Comparison of ENCODE assay signal across 7 mouse cellular contexts in the genomic region with DNA sequence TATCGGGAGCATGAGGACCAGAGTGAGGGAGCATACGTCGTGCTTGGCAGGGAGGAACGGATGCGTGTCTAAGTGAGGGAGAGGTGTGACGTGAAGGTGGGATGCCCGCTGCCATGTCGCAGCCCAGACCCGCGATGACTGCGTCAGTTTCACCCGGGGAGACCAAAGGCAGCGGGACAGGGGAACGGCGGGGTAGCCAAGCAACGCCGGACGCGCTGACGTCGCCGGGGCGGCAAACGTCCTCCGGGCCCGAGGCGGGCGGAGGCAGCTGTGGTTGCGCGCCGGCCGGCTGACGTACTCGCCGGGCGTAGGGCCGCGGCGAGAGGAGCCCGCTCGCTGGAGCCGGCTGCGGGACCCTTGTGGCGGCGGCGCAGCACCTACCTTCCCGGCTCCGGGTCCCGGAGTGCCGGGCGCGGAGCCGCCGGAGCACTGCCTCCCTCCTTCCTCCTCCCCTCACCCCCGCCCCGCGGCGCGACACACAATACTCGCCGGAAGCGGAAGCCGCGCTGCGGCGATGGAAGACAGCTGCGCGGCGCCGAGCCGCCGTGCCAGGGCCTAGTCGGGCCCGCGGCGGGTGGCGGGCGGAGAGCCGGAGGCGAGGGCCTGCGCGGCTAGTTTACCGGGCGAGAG. TPM values are rescaled to one million over a fixed set of nuclear protein-coding genes. Genes with fewer than 3 reads are reported as not detected.
A peak's percentile ranks its signal among the peaks of the same experiment; 100 is the strongest.
DNase-seq lines count a peak whose midpoint lies in the region; ATAC-seq and TF ChIP-seq lines count a peak whose summit lies in the region.

No protein-coding gene starts in this region.

- peak overlapping the region; percentile 99 for H3K27ac ChIP-seq in embryonic facial prominence, embryonic 10.5 days (replicated peaks)
- peak overlapping the region; percentile 94 for H3K27ac ChIP-seq in intestine, postnatal 0 days (ENCODE audit: low read depth, low read length)
- H3K27ac ChIP-seq in midbrain, embryonic 10.5 days (replicated peaks): peak overlapping the region; percentile 99

- H3K27me3 ChIP-seq in embryonic facial prominence, embryonic 10.5 days (replicated peaks; ENCODE audit: low read depth, poor library complexity, severe bottlenecking): no peaks in the 10 kb centered on the region
- H3K27me3 ChIP-seq in intestine, postnatal 0 days (replicated peaks; ENCODE audit: control insufficient read depth, insufficient read depth, low read length): no peaks in the 10 kb centered on the region
- no peaks in the 10 kb centered on the region for H3K27me3 ChIP-seq in midbrain, embryonic 10.5 days (ENCODE audit: low read depth, poor library complexity, severe bottlenecking)

- 0 out of 2 replicates have a peak, but pooled peaks have one; percentile 4 for TF ChIP-seq CTCF in intestine, postnatal 0 days (IDR thresholded peaks at IDR 0.05; ENCODE audit: low read depth)

- DNase-seq in adrenal gland, postnatal 25 days: peak; percentile 89
- DNase-seq in embryonic facial prominence, embryonic 10.5 days (ENCODE audit: low spot score): peak; percentile 92
- peak; percentile 16 for DNase-seq in gonadal fat pad, adult 2 months (ENCODE audit: low read depth)
- peak; percentile 95 to 96 for DNase-seq in left cerebral cortex, postnatal 36 days (ENCODE audit: low spot score in 2 of 2)
- DNase-seq in midbrain, embryonic 10.5 days (ENCODE audit: low spot score): peak; percentile 92
- peak; percentile 84 to 87 for DNase-seq in right cerebral cortex, postnatal 36 days (ENCODE audit: low spot score in 2 of 2)

- peak overlapping the region; percentile 73 for H3K4me2 ChIP-seq in intestine, postnatal 0 days (replicated peaks; ENCODE audit: low read depth)

- peak overlapping the region; percentile 96 for H3K4me3 ChIP-seq in embryonic facial prominence, embryonic 10.5 days
- H3K4me3 ChIP-seq in intestine, postnatal 0 days (ENCODE audit: low read depth, low read length): peak overlapping the region; percentile 93
- peak overlapping the region; percentile 80 for H3K4me3 ChIP-seq in midbrain, embryonic 10.5 days

- H3K4me1 ChIP-seq in embryonic facial prominence, embryonic 10.5 days: peaks cover 27% of the 10 kb centered on the region
- H3K4me1 ChIP-seq in intestine, postnatal 0 days (replicated peaks; ENCODE audit: control insufficient read depth, insufficient read depth, low read length): peaks cover 4% of the 10 kb centered on the region
- peaks cover 31% of the 10 kb centered on the region for H3K4me1 ChIP-seq in midbrain, embryonic 10.5 days

- peak; percentile 92 for ATAC-seq in intestine, postnatal 0 days

- H3K36me3 ChIP-seq in embryonic facial prominence, embryonic 10.5 days (replicated peaks): peaks cover 59% of the 10 kb centered on the region
- H3K36me3 ChIP-seq in intestine, postnatal 0 days (ENCODE audit: control insufficient read depth, insufficient read depth): peaks cover 22% of the 10 kb centered on the region
- peaks cover 64% of the 10 kb centered on the region for H3K36me3 ChIP-seq in midbrain, embryonic 10.5 days

- H3K9ac ChIP-seq in intestine, postnatal 0 days (ENCODE audit: low read depth, low read length): peak overlapping the region; percentile 96

- H3K9me3 ChIP-seq in embryonic facial prominence, embryonic 10.5 days: no peaks in the 10 kb centered on the region
- H3K9me3 ChIP-seq in intestine, postnatal 0 days (ENCODE audit: control insufficient read depth): no peaks in the 10 kb centered on the region
- no peaks in the 10 kb centered on the region for H3K9me3 ChIP-seq in midbrain, embryonic 10.5 days (replicated peaks)

- WGBS in embryonic facial prominence, embryonic 10.5 days: under 1% methylated on average over 84 of the region's 84 CpGs
- under 1% methylated on average over 79 of the region's 84 CpGs for WGBS in intestine, postnatal 0 days
- under 1% methylated on average over 68 of the region's 84 CpGs for WGBS in midbrain, embryonic 10.5 days

- intact Hi-C loops in left cerebral cortex, postnatal 36 days (cut with DNase I): loop anchor here (1.0 kb wide), 1 partner anchor 14 kb away; no protein-coding TSS in a partner anchor

RNA-seq across cellular contexts. Expression of a gene that starts 1.0 kb away (rescaled TPM):
- 22.5 and 23.0 TPM in 2 replicates for total RNA-seq in adrenal gland, postnatal 25 days (2021)
- polyA plus RNA-seq in embryonic facial prominence, embryonic 10.5 days (2016; fragmentation: Nextera tagmentation; extraction: Ambion mirVana): 22.5 and 24.2 TPM in 2 replicates
- polyA plus RNA-seq in gonadal fat pad, adult 2 months (2012; rRNA removed): 16.9 and 18.2 TPM in 2 replicates
- 4.2 and 5.7 TPM in 2 replicates for polyA plus RNA-seq in intestine, postnatal 0 days (2015; fragmentation: Nextera tagmentation; extraction: Ambion mirVana)
- total RNA-seq in left cerebral cortex, postnatal 36 days (2021): 10 to 100 TPM; 18.9 to 25.2 TPM
- 21.2 and 23.2 TPM in 2 replicates for polyA plus RNA-seq in midbrain, embryonic 10.5 days (2016; fragmentation: Nextera tagmentation; extraction: Ambion mirVana)

RNA-seq across cellular contexts. Expression of a gene that starts 13.2 kb away (rescaled TPM):
- 47.2 TPM in 2 replicates for total RNA-seq in adrenal gland, postnatal 25 days (2021)
- 86.2 and 95.7 TPM in 2 replicates for polyA plus RNA-seq in embryonic facial prominence, embryonic 10.5 days (2016; fragmentation: Nextera tagmentation; extraction: Ambion mirVana)
- polyA plus RNA-seq in gonadal fat pad, adult 2 months (2012; rRNA removed): 52.7 and 58.0 TPM in 2 replicates
- 103 and 110 TPM in 2 replicates for polyA plus RNA-seq in intestine, postnatal 0 days (2015; fragmentation: Nextera tagmentation; extraction: Ambion mirVana)
- total RNA-seq in left cerebral cortex, postnatal 36 days (2021): 10 to 100 TPM; 35.7 to 39.5 TPM
- polyA plus RNA-seq in midbrain, embryonic 10.5 days (2016; fragmentation: Nextera tagmentation; extraction: Ambion mirVana): 94.2 and 94.9 TPM in 2 replicates

RNA-seq across cellular contexts. Expression of a gene that starts 15.2 kb away (rescaled TPM):
- total RNA-seq in adrenal gland, postnatal 25 days (2021): not detected in 2 replicates
- polyA plus RNA-seq in embryonic facial prominence, embryonic 10.5 days (2016; fragmentation: Nextera tagmentation; extraction: Ambion mirVana): 0.17 TPM in 1 of 2 replicates, not detected in the other
- not detected in 2 replicates for polyA plus RNA-seq in gonadal fat pad, adult 2 months (2012; rRNA removed)
- polyA plus RNA-seq in intestine, postnatal 0 days (2015; fragmentation: Nextera tagmentation; extraction: Ambion mirVana): not detected in 2 replicates
- total RNA-seq in left cerebral cortex, postnatal 36 days (2021): not detected
- 0.16 and 0.17 TPM in 2 replicates for polyA plus RNA-seq in midbrain, embryonic 10.5 days (2016; fragmentation: Nextera tagmentation; extraction: Ambion mirVana)

RNA-seq across cellular contexts. Expression of a gene that starts 54.9 kb away (rescaled TPM):
- total RNA-seq in adrenal gland, postnatal 25 days (2021): not detected in 2 replicates
- not detected in 2 replicates for polyA plus RNA-seq in embryonic facial prominence, embryonic 10.5 days (2016; fragmentation: Nextera tagmentation; extraction: Ambion mirVana)
- polyA plus RNA-seq in gonadal fat pad, adult 2 months (2012; rRNA removed): not detected in 2 replicates
- not detected in 2 replicates for polyA plus RNA-seq in intestine, postnatal 0 days (2015; fragmentation: Nextera tagmentation; extraction: Ambion mirVana)
- total RNA-seq in left cerebral cortex, postnatal 36 days (2021): not detected
- not detected in 2 replicates for polyA plus RNA-seq in midbrain, embryonic 10.5 days (2016; fragmentation: Nextera tagmentation; extraction: Ambion mirVana)

Comparison
In these comparisons a context has a peak if more than half of its experiments do, and no peak if none do; other contexts are left out.
1. Peak in every context shown above with its lines: DNase-seq, ATAC-seq, H3K4me3 ChIP-seq and H3K27ac ChIP-seq.
2. DNase-seq: peak in every context shown above with its lines; median percentile 96 in left cerebral cortex, postnatal 36 days; 92 in embryonic facial prominence, embryonic 10.5 days; 92 in midbrain, embryonic 10.5 days; 89 in adrenal gland, postnatal 25 days; 86 in right cerebral cortex, postnatal 36 days; 16 in gonadal fat pad, adult 2 months.